10 mouse cellular contexts compared by ENCODE assay signal in the genomic region with DNA sequence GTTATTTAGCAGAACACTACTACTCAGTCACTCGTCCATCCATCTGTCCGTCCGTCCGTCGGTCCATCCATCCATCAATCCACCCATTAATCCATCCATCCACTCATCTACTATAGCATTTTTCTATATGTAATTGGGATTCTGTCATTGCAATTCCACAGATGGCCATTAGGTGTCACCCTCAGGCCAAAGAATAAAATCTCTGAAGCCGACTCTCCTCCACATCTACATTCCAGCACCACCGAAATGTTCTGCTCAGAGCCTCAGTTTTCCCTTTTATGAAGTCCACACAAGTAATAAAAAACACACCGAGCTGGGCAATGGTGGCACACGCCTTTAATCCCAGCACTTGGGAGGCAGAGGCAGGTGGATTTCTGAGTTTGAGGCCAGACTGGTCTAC. TPM values are rescaled to one million over a fixed set of nuclear protein-coding genes. Genes with fewer than 3 reads are reported as not detected.
DNase-seq lines count a peak whose midpoint lies in the region; TF ChIP-seq lines count a peak whose summit lies in the region.
"Had no signal": no experiment of that assay in that cellular context is flagged by ENCODE, and none has a peak within 500 bp of the region (broad histone marks: within the 10 kb centered on the region; RNA-seq: fewer than 3 reads in every experiment).

No protein-coding gene starts in this region.

- TF ChIP-seq CTCF in ES-Bruce4 (IDR thresholded peaks at IDR 0.05; ENCODE audit: low read depth, low read length), result peak; percentile 17

- H3K36me3 ChIP-seq in ES-Bruce4 (ENCODE audit: control insufficient read depth, insufficient read depth, low read length, poor library complexity, severe bottlenecking), result no peaks in the 10 kb centered on the region
- H3K36me3 ChIP-seq: embryonic facial prominence, embryonic 15.5 days; liver, embryonic 13.5 days had no signal

- H3K4me1 ChIP-seq in ES-Bruce4 (ENCODE audit: control insufficient read depth, insufficient read depth, low read length), result no peaks in the 10 kb centered on the region

- H3K27me3 ChIP-seq in ES-Bruce4 (ENCODE audit: control insufficient read depth, insufficient read depth, low read length, poor library complexity, severe bottlenecking), result no peaks in the 10 kb centered on the region

- TF ChIP-seq POLR2A in ES-Bruce4 (IDR thresholded peaks at IDR 0.05; ENCODE audit: insufficient read depth, low read length), result no peak

- no peak for TF ChIP-seq EP300 in ES-Bruce4 (IDR thresholded peaks at IDR 0.05; ENCODE audit: insufficient read depth, low read depth, low read length)

- DNase-seq in heart, adult 9 months (ENCODE audit: low spot score in 2 of 2), result peak; percentile 32 to 73
- no peak for DNase-seq in heart, postnatal 25 days (ENCODE audit: low spot score)
- peak; percentile 84 for DNase-seq in 3T3-L1 (ENCODE audit: low read depth, low spot score)
- peak; percentile 74 for DNase-seq in embryo, embryonic 10 days (ENCODE audit: low spot score)
- DNase-seq in kidney, postnatal 4 days, result peak; percentile 68 to 74
- DNase-seq in retina, adult 2 months (ENCODE audit: low read depth, low spot score), result peak; percentile 50
- no peak for DNase-seq in ovary, postnatal 36 days (ENCODE audit: low spot score)
- DNase-seq: liver, embryonic 13.5 days had no signal

- no peaks in the 10 kb centered on the region for H3K9me3 ChIP-seq in ES-Bruce4 (replicated peaks; ENCODE audit: control insufficient read depth, insufficient read depth, low read length, poor library complexity, severe bottlenecking)
- H3K9me3 ChIP-seq: embryonic facial prominence, embryonic 15.5 days; liver, embryonic 13.5 days had no signal

- H3K4me3 ChIP-seq in ES-Bruce4 (ENCODE audit: low read depth, low read length), result no peak overlapping the region
- H3K4me3 ChIP-seq: embryonic facial prominence, embryonic 15.5 days; liver, embryonic 13.5 days had no signal

- no peak overlapping the region for H3K27ac ChIP-seq in ES-Bruce4 (ENCODE audit: insufficient read depth, low read length)
- H3K27ac ChIP-seq: embryonic facial prominence, embryonic 15.5 days; liver, embryonic 13.5 days had no signal

- H3K9ac ChIP-seq in ES-Bruce4 (ENCODE audit: low read depth, poor library complexity, severe bottlenecking), result no peak overlapping the region
- H3K9ac ChIP-seq: embryonic facial prominence, embryonic 15.5 days; liver, embryonic 13.5 days had no signal

- intact Hi-C loops in heart, postnatal 25 days (cut with DNase I), result loop anchor here (1.0 kb wide), 1 partner anchor 19 kb away; no protein-coding TSS in a partner anchor

RNA-seq across cellular contexts. Expression of a gene that starts 3.6 kb away (rescaled TPM):
- 10 to 100 TPM in 1 of 2 experiments, 1 to 10 TPM in 1; 6.9 to 13.4 TPM for total RNA-seq in heart, postnatal 25 days (2021)
- not detected in 2 replicates for polyA plus RNA-seq in ES-Bruce4 (2011; ENCODE audit: insufficient read depth, insufficient read length, low read depth, missing spikeins)
- polyA plus RNA-seq: liver, embryonic 13.5 days had no signal

RNA-seq across cellular contexts. Expression of a gene that starts 14.6 kb away (rescaled TPM):
- not detected for total RNA-seq in heart, postnatal 25 days (2021)
- not detected in 2 replicates for polyA plus RNA-seq in ES-Bruce4 (2011; ENCODE audit: insufficient read depth, insufficient read length, low read depth, missing spikeins)
- polyA plus RNA-seq: liver, embryonic 13.5 days had no signal

RNA-seq across cellular contexts. Expression of a gene that starts 15.4 kb away (rescaled TPM):
- total RNA-seq in heart, postnatal 25 days (2021), result 10 to 100 TPM; 26.4 to 28.7 TPM
- polyA plus RNA-seq in ES-Bruce4 (2011; ENCODE audit: insufficient read depth, insufficient read length, low read depth, missing spikeins), result 61.2 and 64.8 TPM in 2 replicates

RNA-seq across cellular contexts. Expression of a gene that starts 21.8 kb away (rescaled TPM):
- total RNA-seq in heart, postnatal 25 days (2021), result 1,000 to 10,000 TPM in 1 of 2 experiments, 100 to 1,000 TPM in 1; 925 to 1,035 TPM
- polyA plus RNA-seq in ES-Bruce4 (2011; ENCODE audit: insufficient read depth, insufficient read length, low read depth, missing spikeins), result 2,442 and 2,478 TPM in 2 replicates

RNA-seq across cellular contexts. Expression of a gene that starts 30.5 kb away (rescaled TPM):
- total RNA-seq in heart, postnatal 25 days (2021), result 10 to 100 TPM; 15.6 to 17.4 TPM
- 36.8 and 44.9 TPM in 2 replicates for polyA plus RNA-seq in ES-Bruce4 (2011; ENCODE audit: insufficient read depth, insufficient read length, low read depth, missing spikeins)

Comparison
In these comparisons a context has a peak if more than half of its experiments do, and no peak if none do; other contexts are left out.
1. DNase-seq: peak in heart, adult 9 months (2 of 2), 3T3-L1 (single experiment), embryo, embryonic 10 days (single experiment), kidney, postnatal 4 days (2 of 2) and retina, adult 2 months (single experiment); none in heart, postnatal 25 days (single experiment) and ovary, postnatal 36 days (single experiment).